Mouse (Mus musculus) hindbrain, embryonic 13.5 days (tissue): ENCODE results near the gene Myo10. TPM values are rescaled to one million over a fixed set of nuclear protein-coding genes. Genes with fewer than 3 reads are reported as not detected.
A peak's percentile ranks its signal among the peaks of the same experiment; 100 is the strongest.

Experiments
- ATAC-seq: fragments of 200-750 bp; cut with Nextera tagmentation; 2 replicates; pipeline ENCODE4 v1.8.0; 2017; ENCODE audit warnings: moderate TSS enrichment; ENCODE audit not compliant: low FRiP score
- H3K27ac ChIP-seq: fragments of 300-500 bp; sonication (generic); 2 replicates; pipeline ENCODE4 v1.5.1; 2015; ENCODE audit warnings: inconsistent platforms, mild to moderate bottlenecking, moderate library complexity
- H3K27me3 ChIP-seq: fragments of 300-500 bp; sonication (generic); 2 replicates; pipeline ENCODE4 v1.6.1; 2015; ENCODE audit warnings: mild to moderate bottlenecking, inconsistent platforms
- H3K36me3 ChIP-seq: fragments of 300-500 bp; sonication (generic); 2 replicates; pipeline ENCODE4 v1.6.1; 2015; ENCODE audit warnings: mild to moderate bottlenecking, inconsistent platforms
- H3K4me1 ChIP-seq: fragments of 300-500 bp; sonication (generic); replicated peaks from 2 replicates; pipeline ENCODE4 v1.6.1; 2015; ENCODE audit warnings: inconsistent platforms
- H3K4me2 ChIP-seq: fragments of 300-500 bp; sonication (generic); 2 replicates; pipeline ENCODE4 v1.6.1; 2015; ENCODE audit warnings: inconsistent platforms, mild to moderate bottlenecking, moderate library complexity
- H3K4me3 ChIP-seq: fragments of 300-500 bp; sonication (generic); 2 replicates; pipeline ENCODE4 v1.5.1; 2015; ENCODE audit warnings: mild to moderate bottlenecking, inconsistent platforms
- H3K9ac ChIP-seq: fragments of 300-500 bp; sonication (generic); 2 replicates; pipeline ENCODE4 v1.6.1; 2015; ENCODE audit warnings: mild to moderate bottlenecking, inconsistent platforms
- H3K9me3 ChIP-seq: fragments of 300-500 bp; sonication (generic); 2 replicates; pipeline ENCODE4 v1.6.1; 2016; ENCODE audit warnings: inconsistent platforms
- WGBS: fragments of 180-500 bp; shearing (Covaris S2); methylation state at CpG from one replicate; pipeline ENCODE4 v1.1.7; 2015; 5-methylcytosine and 5-hydroxymethylcytosine counted together
- polyA plus RNA-seq: library from polyadenylated mRNA; unstranded; fragments of >200 nt; fragmentation: Nextera tagmentation; extraction: Ambion mirVana; gene quantifications from 2 replicates; pipeline ENCODE4 v1.2.1, GENCODE M21; 2015

The Myo10 gene
- 26.6 and 27.8 TPM in 2 replicates for polyA plus RNA-seq

DNA sequence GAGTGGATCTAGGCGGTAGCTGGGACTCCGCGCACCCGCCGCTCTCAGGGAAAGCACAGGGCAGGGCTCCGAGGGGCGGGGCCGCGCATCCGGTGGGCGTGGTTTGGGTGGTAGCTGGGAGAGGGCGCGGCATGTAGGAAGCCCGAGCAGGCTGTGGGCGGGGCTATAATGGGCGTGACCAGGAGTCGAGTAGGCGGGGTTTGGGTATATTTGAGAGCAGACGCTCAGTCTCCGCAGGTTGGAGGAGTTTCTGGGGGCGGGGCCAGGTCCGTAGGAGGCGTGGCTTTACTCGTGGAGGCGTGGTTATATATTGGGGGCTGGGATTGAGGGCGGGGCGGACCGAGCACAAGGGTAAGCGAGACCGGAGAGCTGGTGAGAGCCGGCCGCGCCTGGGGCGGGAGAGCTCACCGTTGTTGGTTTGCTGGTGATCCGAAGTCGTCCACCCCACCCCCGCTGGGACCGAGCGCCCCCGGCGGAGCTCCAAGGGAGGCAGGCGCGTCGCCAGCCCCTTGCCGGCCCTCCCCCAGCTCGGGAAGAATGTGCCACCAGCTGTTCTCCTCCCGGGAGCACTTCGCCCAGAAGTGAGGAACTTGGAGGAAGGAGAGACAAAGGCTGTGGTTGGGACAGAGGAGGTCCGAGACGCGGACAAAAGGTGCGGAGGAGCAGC lies at the start of gene Myo10:
Gene Myo10, plus strand, starts transcription at position 326 of the 667 bp plus-strand sequence.
- H3K9me3 ChIP-seq: no peaks in the 10 kb centered on the region
- peak within 1 kb of the TSS; percentile 99 for H3K4me2 ChIP-seq
- H3K27me3 ChIP-seq: peaks cover 16% of the 10 kb centered on the region
- H3K36me3 ChIP-seq: no peaks in the 10 kb centered on the region
- peak within 1 kb of the TSS; percentile 72 for H3K4me3 ChIP-seq
- peak within 1 kb of the TSS; percentile 77 for H3K9ac ChIP-seq
- peaks cover 29% of the 10 kb centered on the region for H3K4me1 ChIP-seq
- peak; percentile 95 for ATAC-seq
- peak within 1 kb of the TSS; percentile 60 for H3K27ac ChIP-seq
- WGBS: under 1% methylated on average over 53 of the region's 53 CpGs

DNA sequence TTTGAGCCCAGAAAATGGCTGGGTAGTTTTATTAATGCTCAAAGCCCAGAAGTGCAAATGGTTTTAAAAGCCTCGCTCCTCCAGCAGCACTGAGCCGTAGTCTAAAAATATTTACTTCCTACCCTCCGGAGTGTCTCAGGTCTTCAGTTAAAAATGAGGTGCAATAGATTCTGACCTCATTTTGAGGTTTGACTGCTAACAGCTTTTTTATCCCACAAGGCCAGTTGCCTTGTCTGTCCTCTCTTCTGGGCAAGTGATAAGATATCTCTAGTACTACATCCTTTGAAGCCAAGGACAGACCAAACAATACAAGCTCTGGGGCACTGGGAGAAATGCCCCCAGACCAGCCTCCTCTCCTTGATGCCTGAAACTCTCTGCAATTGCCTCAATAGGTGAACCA lies 49.2 kb upstream of the Myo10 start:
- 80% methylated on average over 3 of the region's 3 CpGs for WGBS

DNA sequence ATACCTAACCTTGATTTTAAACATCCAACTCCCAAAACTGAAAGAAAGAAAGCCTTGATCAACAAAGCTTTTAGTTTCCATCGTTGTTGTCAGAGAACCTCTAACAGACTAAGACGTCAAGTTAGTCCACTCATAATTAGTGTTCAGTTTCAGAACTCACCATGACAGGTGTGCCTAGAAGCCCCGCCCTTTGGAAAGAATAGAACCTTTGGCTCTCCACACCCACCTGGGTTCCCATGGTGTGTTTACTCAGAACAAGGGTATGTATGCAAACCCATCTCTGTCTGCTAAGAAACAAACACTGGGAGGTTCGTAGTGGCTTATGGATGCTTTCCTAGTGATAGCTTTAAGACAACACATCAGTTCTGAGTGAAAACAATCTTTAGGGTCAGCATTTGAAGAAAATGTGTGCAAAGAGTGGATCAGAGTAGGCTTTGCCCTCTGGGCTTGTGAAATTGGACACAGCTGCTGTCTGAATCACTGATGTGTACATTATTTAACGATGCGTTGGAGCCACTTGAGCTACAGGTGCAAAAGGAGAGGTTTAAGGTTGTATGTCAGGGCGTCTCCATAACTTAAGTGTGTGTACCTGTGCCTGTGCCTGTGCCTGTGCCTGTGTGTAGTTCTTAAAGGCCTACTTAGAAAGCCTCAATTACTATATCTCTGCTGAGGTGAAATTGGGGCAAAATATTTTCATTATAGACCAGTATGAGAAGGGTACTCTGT lies 48.3 kb upstream of the Myo10 start:
- ATAC-seq: no peak
- H3K36me3 ChIP-seq: no peaks in the 10 kb centered on the region
- H3K27ac ChIP-seq: no peak overlapping the region

More for the DNA sequence above, 49.2 kb upstream of the Myo10 start:
- Histone ChIP-seq H3K9me3 (no peaks in the 10 kb centered on the region), H3K4me2 (no peak overlapping the region), H3K4me1 (no peaks in the 10 kb centered on the region), H3K27ac (no peak overlapping the region), H3K9ac (no peak overlapping the region), H3K4me3 (no peak overlapping the region), H3K36me3 (no peaks in the 10 kb centered on the region), H3K27me3 (no peaks in the 10 kb centered on the region)
- ATAC-seq: no peak

DNA sequence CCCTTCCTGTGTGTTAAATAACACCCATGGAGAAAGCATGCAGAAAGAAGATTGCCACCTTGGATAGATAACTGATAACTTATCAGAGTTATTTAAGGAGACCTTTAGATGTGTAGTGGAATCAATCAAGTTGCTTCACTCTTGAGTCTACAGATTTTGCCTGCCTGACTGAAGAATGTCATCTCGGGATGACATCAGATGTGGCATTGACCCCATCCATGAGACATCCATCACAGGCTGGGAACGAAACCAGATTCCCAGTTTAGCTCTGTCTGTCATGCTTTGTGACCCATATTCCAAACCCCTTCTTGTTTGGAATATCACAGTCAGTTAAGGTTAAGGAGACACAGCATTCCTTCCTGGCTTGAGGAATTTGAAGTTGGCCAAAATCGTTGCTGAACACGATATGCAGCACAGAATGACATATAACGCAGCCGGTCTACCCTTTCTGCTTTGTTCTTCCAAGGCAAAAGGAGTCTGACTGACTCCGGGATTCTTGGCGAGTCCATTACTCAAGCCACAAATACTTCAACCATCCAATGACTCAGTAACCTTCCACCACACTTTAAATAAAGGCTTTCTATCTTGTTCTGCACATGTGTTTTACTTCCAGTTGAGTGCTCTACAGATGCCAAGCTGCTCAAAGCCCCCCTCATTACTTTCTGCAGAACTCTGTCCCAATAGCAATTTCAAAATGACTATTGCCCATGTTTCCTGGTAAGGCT lies 44.8 kb upstream of the Myo10 start:
- H3K4me3 ChIP-seq: no peak overlapping the region
- H3K4me1 ChIP-seq: no peaks in the 10 kb centered on the region
- WGBS: 89% methylated on average over 8 of the region's 8 CpGs
- H3K27me3 ChIP-seq: no peaks in the 10 kb centered on the region
- no peak for ATAC-seq
- no peak overlapping the region for H3K9ac ChIP-seq
- H3K9me3 ChIP-seq: no peaks in the 10 kb centered on the region
- no peak overlapping the region for H3K27ac ChIP-seq
- H3K4me2 ChIP-seq: no peak overlapping the region
- no peaks in the 10 kb centered on the region for H3K36me3 ChIP-seq

More for the DNA sequence above, 48.3 kb upstream of the Myo10 start:
- Histone ChIP-seq H3K9ac (no peak overlapping the region), H3K4me2 (no peak overlapping the region), H3K9me3 (no peaks in the 10 kb centered on the region), H3K27me3 (no peaks in the 10 kb centered on the region), H3K4me1 (no peaks in the 10 kb centered on the region), H3K4me3 (no peak overlapping the region)
- 84% methylated on average over 7 of the region's 7 CpGs for WGBS

- H3K4me1 ChIP-seq: no peaks in the 10 kb centered on the region
- no peak for ATAC-seq
- H3K27ac ChIP-seq: no peak overlapping the region
- no peak overlapping the region for H3K4me2 ChIP-seq
- H3K27me3 ChIP-seq: no peaks in the 10 kb centered on the region
- no peaks in the 10 kb centered on the region for H3K9me3 ChIP-seq
- WGBS: 86% methylated on average over 4 of the region's 4 CpGs
- H3K36me3 ChIP-seq: no peaks in the 10 kb centered on the region
- H3K4me3 ChIP-seq: no peak overlapping the region
- no peak overlapping the region for H3K9ac ChIP-seq
These were observed 44.0 kb upstream of the Myo10 start for GRCm38 (mm10) chr15:25578369-25578768.

DNA sequence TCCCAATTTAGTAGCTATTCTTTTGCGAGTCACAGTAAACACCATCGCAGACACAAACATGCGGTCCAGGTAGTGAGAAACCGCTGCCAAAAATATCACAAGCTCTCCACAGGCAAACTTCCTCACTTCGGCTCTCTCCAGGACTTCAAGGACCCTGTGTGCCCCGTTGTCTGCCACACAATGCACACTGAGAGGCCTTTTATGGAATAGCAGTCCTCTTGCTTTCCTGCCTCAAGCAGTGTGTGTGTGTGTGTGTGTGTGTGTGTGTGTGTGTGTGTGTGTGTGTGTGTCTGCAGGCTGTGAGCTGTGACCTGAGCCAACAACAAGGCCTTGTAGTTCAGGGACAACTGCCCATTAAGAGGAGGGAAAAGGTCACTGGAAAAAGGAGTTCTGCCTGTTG lies 41.6 kb upstream of the Myo10 start:
- Histone ChIP-seq H3K4me3 (no peak overlapping the region), H3K4me1 (no peaks in the 10 kb centered on the region), H3K9ac (no peak overlapping the region), H3K4me2 (no peak overlapping the region), H3K9me3 (no peaks in the 10 kb centered on the region), H3K36me3 (no peaks in the 10 kb centered on the region), H3K27me3 (no peaks in the 10 kb centered on the region), H3K27ac (no peak overlapping the region)
- no peak for ATAC-seq
- 54% methylated on average over 6 of the region's 6 CpGs for WGBS

- no peak for ATAC-seq
- 65% methylated on average over 6 of the region's 6 CpGs for WGBS
- H3K27me3 ChIP-seq: no peaks in the 10 kb centered on the region
- 0 out of 2 replicates have a peak, but pooled peaks cover 2% of the 10 kb centered on the region for H3K4me1 ChIP-seq
- H3K27ac ChIP-seq: no peak overlapping the region
- no peak overlapping the region for H3K4me3 ChIP-seq
- H3K9me3 ChIP-seq: no peaks in the 10 kb centered on the region
- no peaks in the 10 kb centered on the region for H3K36me3 ChIP-seq
- no peak overlapping the region for H3K4me2 ChIP-seq
- no peak overlapping the region for H3K9ac ChIP-seq
These were observed 40.3 kb upstream of the Myo10 start for GRCm38 (mm10) chr15:25582055-25582454.

DNA sequence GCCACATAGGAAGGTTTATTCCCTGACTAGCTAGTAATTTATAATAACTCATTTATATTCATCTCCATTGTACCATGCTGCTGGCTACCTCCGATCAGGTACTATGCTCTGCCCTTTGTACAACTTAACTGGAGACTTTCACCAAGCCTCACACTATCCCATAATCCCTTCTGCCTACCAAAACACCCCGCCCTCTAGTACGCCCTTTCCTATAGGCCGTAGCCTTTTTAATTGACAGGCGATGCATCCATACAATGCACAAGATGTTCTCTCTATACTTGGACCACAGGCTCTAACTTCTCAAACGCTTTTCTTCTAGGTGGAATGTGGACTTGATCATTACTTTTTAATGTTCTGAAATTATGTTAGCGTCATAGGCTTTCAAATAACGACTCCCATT lies 39.0 kb upstream of the Myo10 start:
- no peak overlapping the region for H3K27ac ChIP-seq
- H3K27me3 ChIP-seq: no peaks in the 10 kb centered on the region
- H3K4me1 ChIP-seq: 0 out of 2 replicates have a peak, but pooled peaks cover 2% of the 10 kb centered on the region
- H3K36me3 ChIP-seq: no peaks in the 10 kb centered on the region
- ATAC-seq: no peak
- no peak overlapping the region for H3K4me3 ChIP-seq
- H3K9ac ChIP-seq: no peak overlapping the region
- no peaks in the 10 kb centered on the region for H3K9me3 ChIP-seq
- WGBS: 91% methylated on average over 8 of the region's 8 CpGs
- H3K4me2 ChIP-seq: no peak overlapping the region

GRCm38 (mm10) chr15:25586828-25587227 lies 35.5 kb upstream of the Myo10 start:
- WGBS: 83% methylated on average over 3 of the region's 3 CpGs
- ATAC-seq: no peak
- Histone ChIP-seq H3K9me3 (no peaks in the 10 kb centered on the region), H3K27me3 (no peaks in the 10 kb centered on the region), H3K27ac (no peak overlapping the region), H3K4me2 (no peak overlapping the region), H3K4me1 (0 out of 2 replicates have a peak, but pooled peaks cover 2% of the 10 kb centered on the region), H3K36me3 (no peaks in the 10 kb centered on the region), H3K4me3 (no peak overlapping the region), H3K9ac (no peak overlapping the region)

DNA sequence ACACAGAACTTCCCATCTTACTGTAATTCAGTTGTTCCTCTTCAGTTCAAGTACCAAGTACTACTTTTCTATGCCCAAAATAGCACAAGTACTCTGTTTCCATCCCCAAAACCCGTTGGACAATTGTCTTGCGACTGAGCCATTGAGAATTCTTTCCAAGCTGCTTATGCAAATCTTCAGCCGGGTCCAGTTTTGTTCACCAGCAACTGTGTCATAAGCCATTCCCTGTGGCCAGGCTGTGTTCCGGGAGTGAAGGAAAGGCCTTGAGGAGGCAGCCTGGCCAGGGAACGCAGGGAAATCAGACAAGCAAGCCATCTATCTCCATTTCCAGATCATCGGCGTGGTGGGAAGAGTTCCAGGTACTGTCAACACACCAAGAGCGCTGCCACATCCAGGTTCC lies 34.4 kb upstream of the Myo10 start:
- WGBS: 92% methylated on average over 8 of the region's 8 CpGs

DNA sequence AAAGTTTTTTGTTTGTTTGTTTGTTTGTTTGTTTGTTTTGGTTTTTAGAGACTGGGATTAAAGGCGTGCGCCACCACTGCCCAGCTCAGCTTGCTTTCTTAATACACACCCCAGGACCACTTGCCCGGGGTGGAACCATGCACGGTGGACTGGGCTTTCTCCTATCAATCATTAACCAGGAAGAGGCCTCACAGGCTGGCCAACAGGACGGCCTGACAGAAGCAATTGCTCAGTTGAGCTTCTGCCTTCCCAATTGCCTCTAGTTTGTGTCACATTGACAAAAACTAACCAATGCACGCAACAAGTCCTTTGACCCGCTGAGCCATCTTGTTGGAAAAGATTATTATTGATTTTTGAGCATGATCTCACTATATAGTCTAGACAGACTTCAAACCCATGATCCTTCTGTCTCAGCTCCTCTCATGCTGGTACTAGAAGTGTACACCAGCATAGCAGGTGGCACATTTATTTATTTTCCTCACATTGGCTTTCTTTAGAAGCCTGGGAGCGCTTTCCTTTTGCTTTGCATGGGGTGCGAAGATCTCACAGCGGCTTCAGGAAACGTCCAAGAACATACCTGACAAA lies 32.9 kb upstream of the Myo10 start:
- 73% methylated on average over 11 of the region's 11 CpGs for WGBS
- no peak overlapping the region for H3K9ac ChIP-seq
- H3K27me3 ChIP-seq: no peaks in the 10 kb centered on the region
- no peak overlapping the region for H3K4me3 ChIP-seq
- no peak overlapping the region for H3K4me2 ChIP-seq
- H3K27ac ChIP-seq: no peak overlapping the region
- H3K4me1 ChIP-seq: 0 out of 2 replicates have a peak, but pooled peaks cover 2% of the 10 kb centered on the region
- no peaks in the 10 kb centered on the region for H3K9me3 ChIP-seq
- no peak for ATAC-seq
- no peaks in the 10 kb centered on the region for H3K36me3 ChIP-seq

More for the DNA sequence above, 34.4 kb upstream of the Myo10 start:
- H3K36me3 ChIP-seq: no peaks in the 10 kb centered on the region
- H3K4me3 ChIP-seq: no peak overlapping the region
- no peaks in the 10 kb centered on the region for H3K9me3 ChIP-seq
- H3K27ac ChIP-seq: no peak overlapping the region
- no peak overlapping the region for H3K4me2 ChIP-seq
- ATAC-seq: no peak
- no peaks in the 10 kb centered on the region for H3K27me3 ChIP-seq
- 0 out of 2 replicates have a peak, but pooled peaks cover 2% of the 10 kb centered on the region for H3K4me1 ChIP-seq
- no peak overlapping the region for H3K9ac ChIP-seq

DNA sequence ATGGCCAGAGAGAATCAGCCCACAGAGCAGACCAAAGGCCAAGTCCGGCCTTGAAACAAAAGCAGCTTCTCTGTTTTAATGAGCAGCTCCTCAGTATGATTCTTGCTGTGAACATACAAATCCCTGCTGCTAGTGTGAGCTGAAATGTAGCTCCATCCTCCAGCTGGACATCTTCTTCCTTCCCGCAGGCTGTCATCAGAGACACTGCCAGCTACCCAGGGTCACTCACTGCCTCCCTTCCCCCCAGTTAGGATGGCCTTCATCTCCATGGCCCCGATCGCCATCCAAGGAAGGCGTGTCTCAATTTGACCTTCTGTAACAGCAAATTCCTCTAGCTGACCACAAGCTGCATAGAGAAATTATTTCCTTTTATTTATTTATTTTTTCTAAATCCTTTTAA lies 32.4 kb upstream of the Myo10 start:
- no peak overlapping the region for H3K9ac ChIP-seq
- no peak overlapping the region for H3K4me3 ChIP-seq
- H3K27me3 ChIP-seq: no peaks in the 10 kb centered on the region
- no peaks in the 10 kb centered on the region for H3K9me3 ChIP-seq
- 88% methylated on average over 5 of the region's 5 CpGs for WGBS
- H3K27ac ChIP-seq: no peak overlapping the region
- no peak overlapping the region for H3K4me2 ChIP-seq
- ATAC-seq: no peak
- H3K36me3 ChIP-seq: no peaks in the 10 kb centered on the region
- H3K4me1 ChIP-seq: 0 out of 2 replicates have a peak, but pooled peaks cover 2% of the 10 kb centered on the region
